Mouse (Mus musculus) intestine, postnatal 0 days (tissue): ENCODE results near the gene Vwa3a. TPM values are rescaled to one million over a fixed set of nuclear protein-coding genes. Genes with fewer than 3 reads are reported as not detected.

Experiments used
- ATAC-seq: fragments of 200-750 bp; cut with Nextera tagmentation; 2 replicates; pipeline ENCODE4 v1.8.0; 2017; ENCODE audit warnings: mild to moderate bottlenecking, moderate TSS enrichment, moderate library complexity
- H3K27ac ChIP-seq: fragments of 300-500 bp; sonication (generic); 2 replicates; pipeline ENCODE4 v1.5.1; 2014; ENCODE audit warnings: mild to moderate bottlenecking, low read depth, low read length, moderate library complexity
- H3K27me3 ChIP-seq: fragments of 300-500 bp; sonication (generic); replicated peaks from 2 replicates; pipeline ENCODE4 v1.6.1; 2014; ENCODE audit warnings: low read length, mixed read lengths; ENCODE audit not compliant: control insufficient read depth, insufficient read depth
- H3K36me3 ChIP-seq: fragments of 300-500 bp; sonication (generic); 2 replicates; pipeline ENCODE4 v1.6.1; 2014; ENCODE audit warnings: mild to moderate bottlenecking, moderate library complexity; ENCODE audit not compliant: control insufficient read depth, insufficient read depth
- H3K4me1 ChIP-seq: fragments of 300-500 bp; sonication (generic); replicated peaks from 2 replicates; pipeline ENCODE4 v1.6.1; 2014; ENCODE audit warnings: antibody characterized with exemption, low read length, mixed read lengths; ENCODE audit not compliant: control insufficient read depth, insufficient read depth
- H3K4me2 ChIP-seq: fragments of 300-500 bp; sonication (generic); replicated peaks from 2 replicates; pipeline ENCODE4 v1.6.1; 2014; ENCODE audit warnings: low read depth, mild to moderate bottlenecking, moderate library complexity
- H3K4me3 ChIP-seq: fragments of 300-500 bp; sonication (generic); 2 replicates; pipeline ENCODE4 v1.5.1; 2014; ENCODE audit warnings: low read depth, low read length
- H3K9ac ChIP-seq: fragments of 300-500 bp; sonication (generic); 2 replicates; pipeline ENCODE4 v1.6.1; 2014; ENCODE audit warnings: mild to moderate bottlenecking, low read depth, low read length
- H3K9me3 ChIP-seq: fragments of 300-500 bp; sonication (generic); 2 replicates; pipeline ENCODE4 v1.6.1; 2016; ENCODE audit warnings: mixed run types; ENCODE audit not compliant: control insufficient read depth
- CTCF ChIP-seq: sonication (generic); IDR thresholded peaks from 2 replicates; pipeline ENCODE4 v1.5.1; 2016; ENCODE audit warnings: low read depth, mild to moderate bottlenecking, control low read depth, antibody characterized with exemption, moderate library complexity
- WGBS: fragments of 180-500 bp; shearing (Covaris S2); extraction: QIAGEN DNeasy Blood & Tissue Kit; methylation state at CpG from one replicate; pipeline ENCODE4 v1.1.7; 2014; 5-methylcytosine and 5-hydroxymethylcytosine counted together
- polyA plus RNA-seq: library from polyadenylated mRNA; unstranded; fragments of >200 nt; fragmentation: Nextera tagmentation; extraction: Ambion mirVana; gene quantifications from 2 replicates; pipeline ENCODE4 v1.2.1, GENCODE M21; 2015

Vwa3a gene
- polyA plus RNA-seq, 1 experiment from 2014 or later: 0.25 TPM

DNA sequence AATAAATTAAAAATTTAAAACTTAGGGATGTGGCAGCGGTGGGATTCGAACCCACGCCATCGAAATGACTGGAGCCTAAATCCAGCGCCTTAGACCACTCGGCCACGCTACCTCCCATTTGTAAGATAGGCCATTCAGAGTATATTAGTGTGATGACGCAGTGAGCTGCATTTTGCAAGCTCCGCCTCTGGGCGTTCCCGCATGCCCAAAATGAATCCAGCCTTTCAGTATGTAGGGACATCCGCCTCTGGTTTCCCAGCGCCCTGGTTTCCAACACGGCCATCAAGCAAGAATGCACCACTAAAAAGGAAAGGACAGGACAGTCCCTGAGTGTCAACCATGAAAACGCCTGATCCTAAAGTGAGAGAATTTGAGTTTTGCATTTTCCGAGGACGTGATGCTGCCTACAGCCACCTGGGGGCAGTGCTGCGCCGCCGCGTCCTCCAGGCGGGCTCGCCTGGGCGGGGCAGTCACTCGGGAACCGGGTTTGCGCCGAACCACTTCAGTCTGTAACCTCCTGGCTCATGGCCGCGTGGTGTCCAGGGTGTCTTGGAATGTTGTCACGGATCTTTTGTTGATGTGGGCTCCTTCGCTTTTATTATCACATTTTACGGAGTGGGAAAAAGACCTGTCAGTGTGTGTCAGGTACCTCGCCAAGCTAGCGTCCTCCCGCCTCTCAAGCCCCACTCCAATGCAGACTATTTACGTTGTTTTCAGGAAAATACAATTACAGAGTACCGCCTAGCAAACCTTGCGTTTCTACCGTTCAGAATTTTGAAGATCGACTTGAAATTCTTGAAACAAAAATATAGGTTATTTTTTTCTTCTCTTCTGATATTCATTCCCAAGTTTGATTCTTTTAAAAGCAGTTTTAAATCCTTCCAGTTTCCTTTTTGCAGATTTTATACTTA lies 96.6 kb downstream of the Vwa3a start:
- under 1% methylated on average over 41 of the region's 41 CpGs for WGBS
- H3K4me1 ChIP-seq: 0 out of 2 replicates have a peak, but pooled peaks cover 2% of the 10 kb centered on the region
- peak overlapping the region; percentile 67 for H3K4me2 ChIP-seq
- peak overlapping the region; percentile 38; the same call in 1 of the 2 replicates for H3K9ac ChIP-seq
- H3K36me3 ChIP-seq: no peaks in the 10 kb centered on the region
- no peaks in the 10 kb centered on the region for H3K27me3 ChIP-seq
- peak; percentile 83 for ATAC-seq
- no peaks in the 10 kb centered on the region for H3K9me3 ChIP-seq
- peak overlapping the region; percentile 62 for H3K4me3 ChIP-seq
- TF ChIP-seq CTCF: peak; percentile 100
- H3K27ac ChIP-seq: peak overlapping the region; percentile 78; the same call in 1 of the 2 replicates

DNA sequence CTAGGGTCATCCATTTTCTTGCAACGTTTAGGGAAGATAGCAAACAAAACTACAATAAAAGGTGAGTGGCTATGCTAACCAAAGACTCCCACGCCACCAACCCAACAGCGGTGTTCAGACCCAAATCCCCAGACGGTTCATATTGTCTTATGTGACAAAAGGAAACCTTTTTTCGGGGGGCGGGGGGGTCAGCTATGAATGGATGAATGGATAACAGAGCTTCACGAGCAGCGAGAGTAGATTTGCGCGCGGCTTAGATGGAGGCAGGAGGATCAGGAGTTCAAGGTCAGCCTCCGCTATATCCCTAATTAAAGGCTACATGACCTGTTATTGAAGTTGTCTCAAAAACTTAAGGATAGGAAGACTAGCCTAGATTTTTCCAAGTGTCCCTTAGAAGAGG lies 97.2 kb downstream of the Vwa3a start:
- 0 out of 2 replicates have a peak overlapping the region, but pooled peaks have one; percentile 38 for H3K9ac ChIP-seq

DNA sequence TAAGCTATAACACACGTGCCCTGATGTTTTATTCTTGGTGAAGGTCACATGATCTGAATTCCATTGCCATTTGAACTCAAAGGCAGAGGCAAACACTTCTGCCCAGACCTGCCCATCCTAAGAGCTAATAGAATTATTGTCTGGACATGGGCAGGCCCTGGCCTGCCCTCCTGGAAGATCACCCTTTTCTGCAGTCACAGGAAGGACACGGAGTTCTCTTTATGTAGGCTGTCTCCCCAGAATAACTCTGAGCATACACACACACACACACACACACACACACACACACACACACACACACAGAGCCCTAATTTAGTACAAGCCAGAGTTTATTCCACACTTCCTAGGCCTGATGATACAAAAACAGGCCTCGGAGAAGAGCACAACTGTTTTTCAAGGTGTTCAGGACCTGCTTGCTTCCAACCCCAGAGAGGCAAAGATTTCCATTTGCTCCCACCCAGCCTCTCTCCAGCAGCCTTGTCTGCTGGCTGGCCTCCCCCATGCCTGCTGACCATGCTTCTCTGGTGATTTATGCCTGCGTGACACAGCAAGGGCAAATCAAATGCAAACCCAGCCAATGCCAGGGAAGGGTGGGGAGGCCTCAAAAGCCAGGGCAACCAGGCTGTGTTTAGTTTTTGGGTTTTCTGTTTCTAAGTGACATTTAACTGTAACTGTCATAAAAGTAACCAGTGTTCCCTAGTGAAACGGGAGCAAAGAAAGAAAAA lies 99.5 kb downstream of the Vwa3a start:
- WGBS: 63% methylated on average over 5 of the region's 5 CpGs
- Histone ChIP-seq H3K36me3 (no peaks in the 10 kb centered on the region), H3K4me2 (no peak overlapping the region), H3K9me3 (no peaks in the 10 kb centered on the region), H3K4me3 (no peak overlapping the region), H3K9ac (no peak overlapping the region), H3K4me1 (0 out of 2 replicates have a peak, but pooled peaks cover 2% of the 10 kb centered on the region), H3K27me3 (no peaks in the 10 kb centered on the region), H3K27ac (no peak overlapping the region)
- no peak for TF ChIP-seq CTCF
- no peak for ATAC-seq

More for the DNA sequence above, 97.2 kb downstream of the Vwa3a start:
- H3K4me2 ChIP-seq: peak overlapping the region; percentile 67
- 0 out of 2 replicates have a peak, but pooled peaks cover 2% of the 10 kb centered on the region for H3K4me1 ChIP-seq
- 5% methylated on average over 12 of the region's 12 CpGs for WGBS
- H3K36me3 ChIP-seq: no peaks in the 10 kb centered on the region
- H3K9me3 ChIP-seq: no peaks in the 10 kb centered on the region
- no peak overlapping the region for H3K27ac ChIP-seq
- H3K4me3 ChIP-seq: peak overlapping the region; percentile 62
- ATAC-seq: no peak
- no peaks in the 10 kb centered on the region for H3K27me3 ChIP-seq
- TF ChIP-seq CTCF: no peak

DNA sequence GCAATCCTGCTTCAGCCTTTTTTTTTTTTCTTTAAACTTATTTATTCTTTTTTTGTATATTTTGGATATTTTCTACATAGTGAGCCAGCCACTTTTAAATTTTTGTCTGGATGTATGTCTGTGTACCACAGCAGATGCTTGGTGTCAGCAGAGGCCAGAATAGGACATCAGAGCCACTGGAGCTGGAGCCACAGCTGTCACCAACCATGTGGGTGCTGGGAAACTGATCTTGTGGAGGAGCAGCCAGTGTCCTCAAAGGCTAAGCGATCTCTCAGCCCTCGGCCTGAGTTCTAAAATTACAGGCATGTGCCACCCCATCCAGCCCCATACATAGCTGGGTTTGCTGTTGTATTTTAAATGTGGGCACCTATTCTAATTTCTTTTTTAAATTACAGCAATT lies 100.7 kb downstream of the Vwa3a start:
- no peak overlapping the region for H3K27ac ChIP-seq
- ATAC-seq: no peak
- 91% methylated on average over 2 of the region's 2 CpGs for WGBS
- no peak overlapping the region for H3K4me3 ChIP-seq
- no peaks in the 10 kb centered on the region for H3K9me3 ChIP-seq
- H3K4me2 ChIP-seq: no peak overlapping the region
- H3K4me1 ChIP-seq: peaks cover 2% of the 10 kb centered on the region; the same call in 1 of the 2 replicates
- no peaks in the 10 kb centered on the region for H3K27me3 ChIP-seq
- TF ChIP-seq CTCF: no peak
- no peak overlapping the region for H3K9ac ChIP-seq
- H3K36me3 ChIP-seq: no peaks in the 10 kb centered on the region

DNA sequence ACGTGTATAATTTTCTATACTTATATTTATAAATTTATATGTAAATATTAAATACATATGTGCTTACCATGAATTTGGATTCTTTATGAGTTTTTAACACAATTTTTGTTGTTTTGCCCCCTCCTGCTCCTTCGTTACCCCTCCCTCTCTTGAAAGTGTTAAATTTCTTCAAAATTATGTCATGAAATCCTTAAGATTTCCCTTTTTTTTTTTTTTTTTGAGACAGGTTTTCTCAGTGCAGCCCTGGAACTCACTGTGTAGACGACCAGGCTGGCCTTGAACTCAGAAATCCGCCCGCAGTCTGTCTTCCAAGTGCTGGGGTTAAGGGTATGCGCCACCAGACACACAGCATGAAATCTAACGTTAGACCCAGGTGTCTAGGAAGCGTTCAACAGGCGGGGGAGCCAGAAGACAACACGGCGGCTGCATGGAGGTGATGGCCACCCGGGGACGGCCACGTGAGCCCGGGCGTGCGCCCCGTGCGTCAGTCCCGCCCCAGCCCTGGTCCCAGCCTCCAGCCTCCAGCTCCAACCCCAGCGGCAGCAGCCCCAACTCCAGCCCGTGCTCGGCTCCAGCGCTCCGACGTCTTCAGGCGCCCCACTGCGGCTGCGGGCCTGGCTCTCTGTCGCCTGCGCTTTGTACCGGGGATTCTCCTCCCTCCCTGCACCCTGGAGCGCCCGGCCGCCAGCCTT lies 103.4 kb downstream of the Vwa3a start, which contains the start of gene Eef2k:
Gene Eef2k (plus strand): TSS at position 487 of the 692 bp plus-strand sequence.
- peak; percentile 79 for TF ChIP-seq CTCF
- 4% methylated on average over 34 of the region's 35 CpGs for WGBS
- Histone ChIP-seq H3K9ac (peak within 1 kb of the TSS; percentile 77), H3K27ac (peak within 1 kb of the TSS; percentile 93), H3K27me3 (no peaks in the 10 kb centered on the region), H3K36me3 (0 out of 2 replicates have a peak, but pooled peaks cover 5% of the 10 kb centered on the region), H3K9me3 (no peaks in the 10 kb centered on the region), H3K4me1 (no peaks in the 10 kb centered on the region; the same call in 1 of the 2 replicates), H3K4me3 (peak within 1 kb of the TSS; percentile 89), H3K4me2 (peak within 1 kb of the TSS; percentile 93)
- peak; percentile 94 for ATAC-seq
